Mouse (Mus musculus) neural tube, embryonic 13.5 days (tissue): ENCODE data around the gene Dus3l. TPM values are rescaled to one million over a fixed set of nuclear protein-coding genes. Genes with fewer than 3 reads are reported as not detected.

Experiments used
- ATAC-seq: fragments of 200-750 bp; cut with Nextera tagmentation; 2 replicates; pipeline ENCODE4 v1.8.0; 2017; ENCODE audit warnings: low read depth, mild to moderate bottlenecking, moderate TSS enrichment, moderate library complexity
- H3K27ac ChIP-seq: fragments of 300-500 bp; sonication (generic); replicated peaks from 2 replicates; pipeline ENCODE4 v1.5.1; 2015; ENCODE audit warnings: moderate library complexity, mild to moderate bottlenecking, inconsistent platforms
- H3K27me3 ChIP-seq: fragments of 300-500 bp; sonication (generic); 2 replicates; pipeline ENCODE4 v1.6.1; 2015; ENCODE audit warnings: mild to moderate bottlenecking, inconsistent platforms
- H3K36me3 ChIP-seq: fragments of 300-500 bp; sonication (generic); 2 replicates; pipeline ENCODE4 v1.6.1; 2015; ENCODE audit warnings: mild to moderate bottlenecking, inconsistent platforms
- H3K4me1 ChIP-seq: fragments of 300-500 bp; sonication (generic); replicated peaks from 2 replicates; pipeline ENCODE4 v1.6.1; 2015; ENCODE audit warnings: inconsistent platforms
- H3K4me2 ChIP-seq: fragments of 300-500 bp; sonication (generic); 2 replicates; pipeline ENCODE4 v1.6.1; 2015; ENCODE audit warnings: inconsistent platforms, mild to moderate bottlenecking, moderate library complexity
- H3K4me3 ChIP-seq: fragments of 300-500 bp; sonication (generic); 2 replicates; pipeline ENCODE4 v1.5.1; 2015; ENCODE audit warnings: mild to moderate bottlenecking, inconsistent platforms
- H3K9ac ChIP-seq: fragments of 300-500 bp; sonication (generic); 2 replicates; pipeline ENCODE4 v1.6.1; 2015; ENCODE audit warnings: moderate library complexity, mild to moderate bottlenecking, inconsistent platforms
- H3K9me3 ChIP-seq: fragments of 300-500 bp; sonication (generic); 2 replicates; pipeline ENCODE4 v1.6.1; 2016; ENCODE audit warnings: inconsistent platforms
- WGBS: fragments of 180-500 bp; shearing (Covaris S2); methylation state at CpG from one replicate; pipeline ENCODE4 v1.1.7; 2015; 5-methylcytosine and 5-hydroxymethylcytosine counted together
- polyA plus RNA-seq: library from polyadenylated mRNA; unstranded; fragments of >200 nt; fragmentation: Nextera tagmentation; extraction: Ambion mirVana; gene quantifications from 2 replicates; pipeline ENCODE4 v1.2.1, GENCODE M21; 2015

Gene Dus3l
- polyA plus RNA-seq, 1 experiment from 2014 or later, result 64.6 TPM

DNA sequence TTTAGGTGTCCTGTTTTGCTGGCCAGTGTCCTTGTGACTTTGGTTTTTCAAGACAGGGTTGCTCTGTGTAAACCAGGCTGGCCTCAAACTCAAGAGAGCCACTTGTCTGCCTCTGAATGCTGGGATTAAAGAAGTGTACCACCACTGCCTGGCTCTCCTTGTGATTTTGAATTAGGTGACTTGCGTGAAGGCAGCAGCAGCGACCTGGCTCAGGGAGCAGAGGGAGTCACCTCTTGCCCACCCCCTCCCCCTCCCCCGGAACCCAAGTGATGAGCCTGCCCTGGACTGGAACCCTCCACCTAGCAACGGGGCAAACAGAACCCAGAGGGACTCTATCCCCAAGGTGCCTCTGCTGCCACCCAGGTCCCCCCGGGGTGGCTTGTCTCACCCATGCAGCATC lies 5.4 kb downstream of the Dus3l start, which contains the start of gene Prr22:
TSS of gene Prr22 (plus strand) at position 301 of the 400 bp plus-strand sequence.
- Histone ChIP-seq H3K4me2 (no peak within 1 kb of the TSS), H3K27ac (no peak within 1 kb of the TSS), H3K9me3 (no peaks in the 10 kb centered on the region), H3K4me3 (no peak within 1 kb of the TSS), H3K36me3 (peaks cover 51% of the 10 kb centered on the region), H3K27me3 (no peaks in the 10 kb centered on the region), H3K4me1 (peaks cover 7% of the 10 kb centered on the region), H3K9ac (no peak within 1 kb of the TSS)
- ATAC-seq, result no peak
- 87% methylated on average over 5 of the region's 5 CpGs for WGBS

DNA sequence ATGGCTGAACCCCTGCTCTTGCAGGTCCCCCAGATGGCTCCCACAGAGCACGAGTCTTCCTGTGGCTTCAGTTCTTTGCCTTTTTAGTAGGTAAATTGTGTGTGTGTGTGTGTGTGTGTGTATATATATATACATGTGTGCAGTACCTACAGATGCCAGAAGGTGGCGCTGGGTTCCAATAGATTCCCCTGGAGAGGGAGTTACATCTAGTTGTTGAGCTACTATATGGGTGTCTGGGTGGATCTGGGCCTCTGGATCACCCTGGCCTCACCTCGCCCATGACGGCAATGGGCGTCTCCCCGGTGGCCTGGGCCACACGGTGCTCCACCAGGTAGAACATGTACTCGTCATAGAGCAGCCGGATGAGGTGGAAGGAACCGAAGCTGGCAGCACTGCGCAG lies 13.0 kb downstream of the Dus3l start:
- Histone ChIP-seq H3K9ac (no peak overlapping the region), H3K4me2 (no peak overlapping the region), H3K4me3 (no peak overlapping the region), H3K27ac (no peak overlapping the region), H3K9me3 (0 out of 2 replicates have a peak, but pooled peaks cover 5% of the 10 kb centered on the region), H3K36me3 (peaks cover 7% of the 10 kb centered on the region), H3K27me3 (no peaks in the 10 kb centered on the region), H3K4me1 (no peaks in the 10 kb centered on the region)
- no peak for ATAC-seq
- WGBS, result 89% methylated on average over 11 of the region's 11 CpGs

GRCm38 (mm10) chr17:56778779-56779362 lies 14.3 kb downstream of the Dus3l start:
- H3K27ac ChIP-seq, result no peak overlapping the region
- H3K4me3 ChIP-seq, result no peak overlapping the region
- H3K4me2 ChIP-seq, result no peak overlapping the region
- no peaks in the 10 kb centered on the region for H3K27me3 ChIP-seq
- H3K9ac ChIP-seq, result no peak overlapping the region
- peaks cover 7% of the 10 kb centered on the region for H3K36me3 ChIP-seq
- 0 out of 2 replicates have a peak, but pooled peaks cover 5% of the 10 kb centered on the region for H3K9me3 ChIP-seq
- ATAC-seq, result no peak
- no peaks in the 10 kb centered on the region for H3K4me1 ChIP-seq
- 59% methylated on average over 3 of the region's 3 CpGs for WGBS

DNA sequence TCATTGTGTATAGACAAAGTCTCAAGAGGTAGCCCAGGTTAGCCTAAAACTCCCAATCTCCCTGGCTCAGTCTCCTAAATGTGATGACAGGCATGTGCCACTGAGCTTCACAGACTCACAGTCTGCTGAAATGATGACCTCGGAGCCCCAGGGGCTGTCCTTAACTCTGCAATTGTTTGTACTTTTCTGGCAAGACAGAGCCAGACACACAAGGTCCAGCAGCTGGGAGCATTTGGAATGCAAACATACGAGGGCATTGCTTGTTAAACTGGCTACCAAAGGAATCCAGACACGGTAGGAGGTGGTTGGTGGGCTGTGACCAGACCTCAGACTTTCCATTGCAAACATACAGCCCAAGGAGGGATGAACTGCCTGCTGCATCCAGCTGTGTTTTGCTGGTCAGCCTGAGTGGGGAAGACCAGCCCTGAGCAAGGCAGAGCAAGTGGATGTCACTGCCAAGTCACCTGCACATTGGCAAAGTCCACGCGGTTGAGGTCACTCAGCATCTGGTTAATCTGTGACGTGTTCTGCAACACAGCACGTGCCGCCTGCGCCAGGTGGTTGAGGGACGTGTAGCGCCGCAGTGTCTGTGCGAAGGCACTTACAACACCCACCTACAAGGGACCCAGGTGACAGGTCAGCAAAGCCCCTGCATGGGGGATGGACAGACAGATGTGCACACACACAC lies 15.9 kb downstream of the Dus3l start:
- no peak for ATAC-seq
- H3K27me3 ChIP-seq, result no peaks in the 10 kb centered on the region
- no peak overlapping the region for H3K4me2 ChIP-seq
- WGBS, result 87% methylated on average over 13 of the region's 13 CpGs
- no peak overlapping the region for H3K9ac ChIP-seq
- no peak overlapping the region for H3K27ac ChIP-seq
- H3K4me1 ChIP-seq, result no peaks in the 10 kb centered on the region
- H3K4me3 ChIP-seq, result no peak overlapping the region
- H3K36me3 ChIP-seq, result peaks cover 7% of the 10 kb centered on the region
- 0 out of 2 replicates have a peak, but pooled peaks cover 5% of the 10 kb centered on the region for H3K9me3 ChIP-seq

- Histone ChIP-seq H3K36me3 (no peaks in the 10 kb centered on the region), H3K4me1 (no peaks in the 10 kb centered on the region), H3K4me2 (no peak overlapping the region), H3K27ac (no peak overlapping the region), H3K4me3 (no peak overlapping the region), H3K9ac (no peak overlapping the region), H3K9me3 (no peaks in the 10 kb centered on the region), H3K27me3 (no peaks in the 10 kb centered on the region)
- no peak for ATAC-seq
- 67% methylated on average over 3 of the region's 3 CpGs for WGBS
Measured at GRCm38 (mm10) chr17:56788886-56789285, 24.3 kb downstream of the Dus3l start.

DNA sequence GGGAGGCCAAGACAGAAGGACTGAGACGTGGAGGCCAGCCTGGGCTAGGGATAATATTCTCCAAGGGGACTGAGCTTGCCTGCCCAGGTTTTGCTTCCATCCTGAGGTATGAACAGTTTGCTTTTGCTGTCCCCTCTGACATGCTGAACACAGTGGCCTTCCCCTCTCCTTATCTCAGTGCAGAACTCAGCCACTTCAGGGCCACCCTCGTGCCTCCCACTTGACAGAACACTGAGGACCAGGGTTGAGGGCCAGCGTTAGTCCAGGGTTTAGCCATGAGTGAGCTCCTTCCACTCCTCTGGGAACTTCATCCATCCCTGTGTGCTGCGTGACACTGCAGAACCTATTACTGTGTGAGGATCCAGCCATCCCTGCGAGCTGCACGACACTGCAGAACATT lies 24.7 kb downstream of the Dus3l start:
- H3K4me1 ChIP-seq, result no peaks in the 10 kb centered on the region
- no peak overlapping the region for H3K9ac ChIP-seq
- WGBS, result 92% methylated on average over 6 of the region's 6 CpGs
- H3K4me3 ChIP-seq, result no peak overlapping the region
- H3K36me3 ChIP-seq, result no peaks in the 10 kb centered on the region
- no peaks in the 10 kb centered on the region for H3K27me3 ChIP-seq
- ATAC-seq, result no peak
- no peaks in the 10 kb centered on the region for H3K9me3 ChIP-seq
- H3K27ac ChIP-seq, result no peak overlapping the region
- no peak overlapping the region for H3K4me2 ChIP-seq

- H3K36me3 ChIP-seq, result no peaks in the 10 kb centered on the region
- 80% methylated on average over 3 of the region's 3 CpGs for WGBS
- no peak overlapping the region for H3K9ac ChIP-seq
- no peaks in the 10 kb centered on the region for H3K27me3 ChIP-seq
- H3K4me1 ChIP-seq, result no peaks in the 10 kb centered on the region
- no peaks in the 10 kb centered on the region for H3K9me3 ChIP-seq
- no peak for ATAC-seq
- no peak overlapping the region for H3K27ac ChIP-seq
- H3K4me2 ChIP-seq, result no peak overlapping the region
- no peak overlapping the region for H3K4me3 ChIP-seq
Measured at GRCm38 (mm10) chr17:56792588-56792987, 28.0 kb downstream of the Dus3l start.

DNA sequence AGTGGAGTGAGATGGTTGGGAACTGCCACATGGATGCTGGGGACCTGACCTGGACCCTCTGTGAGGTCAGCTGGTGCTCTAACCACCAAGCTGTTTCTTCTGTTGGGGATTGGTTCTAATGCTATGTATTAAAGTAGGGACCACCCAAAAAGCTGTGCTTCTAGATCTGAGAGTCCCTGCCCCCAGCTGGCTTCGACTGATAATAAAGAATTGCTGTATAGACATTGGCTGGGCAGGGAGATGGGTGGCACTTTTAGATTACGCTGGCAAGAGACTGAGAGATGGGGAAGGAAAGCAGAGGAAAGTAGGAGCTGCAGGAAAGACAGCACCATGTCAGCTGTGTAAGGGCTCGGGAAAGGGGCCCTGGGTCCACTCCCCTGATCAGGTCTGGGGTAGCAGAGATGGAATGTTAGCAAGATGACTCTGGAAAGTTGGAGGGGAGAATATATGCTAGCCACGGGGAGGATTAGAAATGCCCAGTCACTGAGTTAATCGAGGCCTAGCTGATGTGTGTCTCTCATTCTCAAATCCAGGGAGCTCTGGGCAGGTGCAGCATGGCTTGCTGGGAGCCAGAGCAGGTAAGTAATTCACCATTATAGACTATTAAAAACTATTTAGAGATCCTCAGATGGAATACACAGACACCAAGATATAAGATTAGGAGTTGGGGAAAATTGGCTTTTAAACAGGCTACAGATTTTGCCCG lies 29.2 kb downstream of the Dus3l start:
- Histone ChIP-seq H3K27me3 (no peaks in the 10 kb centered on the region), H3K4me1 (no peaks in the 10 kb centered on the region), H3K9ac (no peak overlapping the region), H3K4me3 (no peak overlapping the region), H3K27ac (no peak overlapping the region), H3K9me3 (no peaks in the 10 kb centered on the region), H3K4me2 (no peak overlapping the region), H3K36me3 (no peaks in the 10 kb centered on the region)
- 67% methylated on average over 6 of the region's 6 CpGs for WGBS
- no peak for ATAC-seq

DNA sequence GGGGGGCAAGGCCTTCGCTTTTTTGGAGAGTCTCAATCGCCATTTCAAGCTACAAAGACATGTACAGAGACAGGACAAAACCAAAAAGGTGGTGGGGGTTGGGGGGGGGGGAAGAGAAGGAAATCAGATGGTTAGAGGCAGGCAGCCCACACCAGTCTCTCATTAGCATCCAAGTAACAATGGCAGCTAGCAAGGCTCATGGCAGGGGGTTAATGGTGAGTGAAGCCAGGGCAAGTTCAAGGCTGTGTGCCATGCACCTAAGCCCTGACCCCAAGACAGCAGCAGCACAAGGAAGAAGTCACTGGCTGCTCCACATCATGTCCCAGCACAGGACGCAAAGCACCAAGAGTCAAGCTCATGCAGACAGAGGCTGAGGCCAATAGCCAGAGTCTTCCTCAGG lies 34.7 kb downstream of the Dus3l start:
- no peaks in the 10 kb centered on the region for H3K4me1 ChIP-seq
- WGBS, result 80% methylated on average over 3 of the region's 3 CpGs
- H3K36me3 ChIP-seq, result no peaks in the 10 kb centered on the region
- H3K4me3 ChIP-seq, result no peak overlapping the region
- H3K9me3 ChIP-seq, result no peaks in the 10 kb centered on the region
- no peak overlapping the region for H3K27ac ChIP-seq
- no peaks in the 10 kb centered on the region for H3K27me3 ChIP-seq
- H3K9ac ChIP-seq, result no peak overlapping the region
- ATAC-seq, result no peak
- no peak overlapping the region for H3K4me2 ChIP-seq

DNA sequence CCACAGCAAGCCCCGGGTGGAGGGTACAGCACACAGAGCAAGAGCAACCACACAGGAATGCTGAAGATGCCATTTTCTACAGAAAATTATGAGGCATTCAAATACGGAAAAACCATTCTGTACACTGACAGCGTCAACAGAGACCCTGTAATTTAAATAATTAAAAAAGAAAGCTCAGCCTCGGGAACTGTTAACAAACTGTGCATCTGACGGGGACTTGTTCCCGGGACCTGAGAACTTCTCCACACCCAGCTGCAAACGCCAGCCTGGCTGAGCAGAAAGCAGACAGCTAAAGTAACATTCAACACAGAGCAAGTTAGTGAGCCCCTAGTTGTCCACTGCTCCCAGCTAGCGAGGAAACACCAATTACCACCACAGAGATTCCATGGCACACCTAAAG lies 37.5 kb downstream of the Dus3l start:
- no peaks in the 10 kb centered on the region for H3K36me3 ChIP-seq
- no peak overlapping the region for H3K4me2 ChIP-seq
- no peak overlapping the region for H3K9ac ChIP-seq
- no peaks in the 10 kb centered on the region for H3K27me3 ChIP-seq
- no peak overlapping the region for H3K27ac ChIP-seq
- peaks cover 15% of the 10 kb centered on the region; the same call in 1 of the 2 replicates for H3K4me1 ChIP-seq
- WGBS, result 77% methylated on average over 8 of the region's 8 CpGs
- no peaks in the 10 kb centered on the region for H3K9me3 ChIP-seq
- no peak for ATAC-seq
- H3K4me3 ChIP-seq, result no peak overlapping the region

GRCm38 (mm10) chr17:56804952-56805351 lies 40.4 kb downstream of the Dus3l start:
- Histone ChIP-seq H3K4me2 (no peak overlapping the region), H3K27ac (peak overlapping the region; percentile 59; the same call in 1 of the 2 replicates), H3K4me1 (peaks cover 27% of the 10 kb centered on the region), H3K9me3 (no peaks in the 10 kb centered on the region), H3K9ac (no peak overlapping the region), H3K27me3 (no peaks in the 10 kb centered on the region), H3K4me3 (no peak overlapping the region), H3K36me3 (no peaks in the 10 kb centered on the region)
- WGBS, result 55% methylated on average over 5 of the region's 5 CpGs
- ATAC-seq, result no peak

GRCm38 (mm10) chr17:56805784-56806183 lies 41.2 kb downstream of the Dus3l start:
- H3K4me3 ChIP-seq, result no peak overlapping the region
- no peak for ATAC-seq
- no peaks in the 10 kb centered on the region for H3K9me3 ChIP-seq
- H3K27me3 ChIP-seq, result no peaks in the 10 kb centered on the region
- H3K36me3 ChIP-seq, result no peaks in the 10 kb centered on the region
- 86% methylated on average over 1 of the region's 1 CpGs for WGBS
- H3K27ac ChIP-seq, result peak overlapping the region; percentile 59; the same call in 1 of the 2 replicates
- no peak overlapping the region for H3K4me2 ChIP-seq
- H3K4me1 ChIP-seq, result peaks cover 35% of the 10 kb centered on the region
- H3K9ac ChIP-seq, result peak overlapping the region; percentile 31; the same call in 1 of the 2 replicates
